In genomic region chr2:150685389-150685788, GRCm38 (mm10) we compare ENCODE assay signal across 43 mouse cellular contexts. TPM values are rescaled to one million over a fixed set of nuclear protein-coding genes. Genes with fewer than 3 reads are reported as not detected.
"Had no signal": no experiment of that assay in that cellular context is flagged by ENCODE, and none has a peak within 500 bp of the region (broad histone marks: within the 10 kb centered on the region; RNA-seq: fewer than 3 reads in every experiment).

No protein-coding gene starts in this region.

- H3K9ac ChIP-seq: limb, embryonic 12.5 days; limb, embryonic 13.5 days; limb, embryonic 15.5 days; liver, embryonic 12.5 days; liver, embryonic 13.5 days; liver, embryonic 14.5 days; liver, embryonic 15.5 days; lung, embryonic 14.5 days; lung, embryonic 15.5 days; midbrain, embryonic 12.5 days; midbrain, embryonic 13.5 days; midbrain, embryonic 15.5 days; neural tube, embryonic 12.5 days; neural tube, embryonic 13.5 days had no signal

- H3K4me2 ChIP-seq: limb, embryonic 12.5 days; limb, embryonic 13.5 days; limb, embryonic 15.5 days; liver, embryonic 12.5 days; liver, embryonic 13.5 days; liver, embryonic 15.5 days; lung, embryonic 14.5 days; lung, embryonic 15.5 days; midbrain, embryonic 12.5 days; midbrain, embryonic 13.5 days; midbrain, embryonic 15.5 days; neural tube, embryonic 12.5 days; neural tube, embryonic 13.5 days had no signal

- H3K27ac ChIP-seq: left cerebral cortex, adult 2 months; limb, embryonic 10.5 days; limb, embryonic 12.5 days; limb, embryonic 13.5 days; limb, embryonic 15.5 days; liver, embryonic 12.5 days; liver, embryonic 13.5 days; liver, embryonic 14.5 days; liver, embryonic 15.5 days; lung, embryonic 15.5 days; macrophage; midbrain, embryonic 10.5 days; midbrain, embryonic 12.5 days; midbrain, embryonic 13.5 days; midbrain, embryonic 15.5 days; neural tube, embryonic 12.5 days; neural tube, embryonic 13.5 days had no signal

- H3K9me3 ChIP-seq: limb, embryonic 10.5 days; limb, embryonic 12.5 days; limb, embryonic 13.5 days; limb, embryonic 15.5 days; liver, embryonic 12.5 days; liver, embryonic 13.5 days; liver, embryonic 15.5 days; lung, embryonic 15.5 days; megakaryocyte, embryonic 14.5 days; midbrain, embryonic 10.5 days; midbrain, embryonic 12.5 days; midbrain, embryonic 13.5 days; midbrain, embryonic 15.5 days; neural tube, embryonic 12.5 days; neural tube, embryonic 13.5 days had no signal

- DNase-seq: left cerebral cortex, postnatal 4 days; liver; liver, embryonic 13.5 days; lung, adult 18-20 months; lung, adult 2 months; lung, embryonic 14.5 days; lung, postnatal 10 days; lung, postnatal 14 days; lung, postnatal 36 days; lung, postnatal 4 days; midbrain, embryonic 14.5 days had no signal

- H3K4me3 ChIP-seq: left cerebral cortex, adult 2 months; limb, embryonic 10.5 days; limb, embryonic 12.5 days; limb, embryonic 13.5 days; limb, embryonic 15.5 days; liver, embryonic 12.5 days; liver, embryonic 13.5 days; liver, embryonic 15.5 days; lung, embryonic 15.5 days; megakaryocyte, embryonic 14.5 days; midbrain, embryonic 10.5 days; midbrain, embryonic 12.5 days; midbrain, embryonic 13.5 days; midbrain, embryonic 15.5 days; myocyte; neural tube, embryonic 12.5 days; neural tube, embryonic 13.5 days had no signal

- ATAC-seq: liver, embryonic 12.5 days; lung, postnatal 0 days; midbrain, embryonic 13.5 days; midbrain, embryonic 15.5 days; midbrain, embryonic 16.5 days had no signal

- H3K36me3 ChIP-seq: limb, embryonic 10.5 days; limb, embryonic 12.5 days; limb, embryonic 13.5 days; limb, embryonic 15.5 days; liver, embryonic 12.5 days; liver, embryonic 13.5 days; liver, embryonic 15.5 days; lung, embryonic 15.5 days; midbrain, embryonic 10.5 days; midbrain, embryonic 12.5 days; midbrain, embryonic 13.5 days; midbrain, embryonic 15.5 days; neural tube, embryonic 12.5 days; neural tube, embryonic 13.5 days had no signal

RNA-seq across cellular contexts. Expression of gene Vsx1, which starts 3.8 kb away (rescaled TPM):
- total RNA-seq: left cerebral cortex, adult 8-10 months; left cerebral cortex, postnatal 10 days; left cerebral cortex, postnatal 14 days; left cerebral cortex, postnatal 25 days; liver, adult 2 months; megakaryocyte progenitor cell, adult 5-6 weeks; megakaryocyte, adult 5-6 weeks; megakaryocyte-erythroid progenitor cell, adult 5-6 weeks; monocyte, adult 5-6 weeks had no signal
- polyA plus RNA-seq: limb, embryonic 10.5 days; limb, embryonic 11.5 days; limb, embryonic 12.5 days; limb, embryonic 15.5 days; liver, adult 2 months; liver, embryonic 12.5 days; liver, embryonic 13.5 days; liver, embryonic 14.5 days; liver, embryonic 15.5 days; liver, embryonic 16.5 days; lung, adult 2 months; lung, embryonic 14.5 days; lung, embryonic 15.5 days; lung, embryonic 16.5 days; lung, postnatal 0 days; macrophage; midbrain, embryonic 14.5 days; myocyte had no signal

RNA-seq across cellular contexts. Expression of gene Acss1, which starts 17.1 kb away (rescaled TPM):
- polyA plus RNA-seq: myocyte had no signal
